12 mouse cellular contexts compared by ENCODE assay signal in genomic region chr6:120442171-120442749, GRCm38 (mm10). TPM values are rescaled to one million over a fixed set of nuclear protein-coding genes. Genes with fewer than 3 reads are reported as not detected.
"Had no signal": no experiment of that assay in that cellular context is flagged by ENCODE, and none has a peak within 500 bp of the region (broad histone marks: within the 10 kb centered on the region; RNA-seq: fewer than 3 reads in every experiment).

No protein-coding gene starts in this region.

- H3K4me2 ChIP-seq: limb, embryonic 15.5 days; liver, embryonic 13.5 days; neural tube, embryonic 12.5 days had no signal

- ATAC-seq: inflammation-experienced regulatory T-cells, adult 6 months; intestine, postnatal 0 days had no signal

- H3K27ac ChIP-seq: limb, embryonic 15.5 days; liver, embryonic 13.5 days; neural tube, embryonic 12.5 days; stomach, postnatal 0 days had no signal

- H3K9me3 ChIP-seq: limb, embryonic 15.5 days; liver, embryonic 13.5 days; neural tube, embryonic 12.5 days had no signal

- H3K4me3 ChIP-seq: limb, embryonic 15.5 days; liver, embryonic 13.5 days; neural tube, embryonic 12.5 days had no signal

- H3K27me3 ChIP-seq: limb, embryonic 15.5 days; liver, embryonic 13.5 days; neural tube, embryonic 12.5 days had no signal

- H3K9ac ChIP-seq: limb, embryonic 15.5 days; liver, embryonic 13.5 days; neural tube, embryonic 12.5 days had no signal

- DNase-seq: layer of hippocampus, postnatal 36 days; liver, embryonic 13.5 days; lung, adult 18-20 months; lung, postnatal 36 days; midbrain, embryonic 14.5 days; thymus, postnatal 14 days had no signal

- H3K4me1 ChIP-seq: limb, embryonic 15.5 days; liver, embryonic 13.5 days; neural tube, embryonic 12.5 days had no signal

RNA-seq across cellular contexts. Expression of gene Tmem121b, which starts 51.3 kb away (rescaled TPM):
- total RNA-seq: neutrophil, adult 5-6 weeks had no signal
- polyA plus RNA-seq: limb, embryonic 15.5 days; liver, embryonic 13.5 days had no signal
